Mouse (Mus musculus): ENCODE data around the gene Ltbr. TPM values are rescaled to one million over a fixed set of nuclear protein-coding genes. Genes with fewer than 3 reads are reported as not detected.

Gene Ltbr
- total and polyA plus RNA-seq, 3 experiments: not detected

DNA sequence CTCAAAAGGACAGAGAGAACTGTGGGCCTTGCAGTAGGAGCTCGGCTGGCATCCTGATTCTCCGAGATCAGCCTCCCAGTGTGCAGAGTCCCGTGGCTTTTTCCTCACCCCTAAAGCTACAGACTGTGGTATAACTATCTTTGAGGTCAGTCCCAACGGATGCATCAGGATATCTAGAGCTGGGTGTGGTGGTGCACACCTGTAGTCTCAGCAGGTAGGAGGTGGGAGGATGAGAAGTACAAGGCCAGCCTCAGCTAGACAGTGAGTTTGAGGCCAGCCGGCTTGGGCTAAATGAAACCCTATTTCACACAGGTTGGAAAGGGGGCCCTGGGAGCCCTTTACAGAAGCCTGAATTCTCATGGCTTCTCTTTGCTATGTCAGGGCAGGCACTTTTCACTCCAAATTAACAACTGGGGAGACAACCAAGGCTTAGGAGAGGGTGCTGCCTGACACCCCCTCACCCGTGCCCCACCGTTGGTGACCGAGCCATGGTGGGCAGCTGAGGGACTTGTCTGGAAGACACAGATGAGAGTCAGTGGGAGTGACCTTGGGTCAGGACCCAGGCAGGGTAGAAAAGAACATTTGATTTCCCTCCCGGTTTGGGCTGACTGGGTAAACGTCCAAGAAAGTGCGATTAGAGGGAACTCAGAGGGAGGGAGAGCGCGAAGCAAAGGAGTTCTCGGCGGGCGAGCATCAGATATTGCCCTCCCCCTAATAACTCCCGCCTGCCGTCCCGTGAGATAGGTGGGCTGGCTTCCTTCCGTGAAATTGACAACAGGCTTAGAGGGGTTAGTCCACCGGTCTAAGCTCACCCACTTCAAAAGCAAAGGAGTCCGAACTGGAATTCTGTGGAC is 35.3 kb upstream of the Ltbr start, which contains the start of gene Tnfrsf1a:
Gene Tnfrsf1a, plus strand, starts transcription at position 642 of the 854 bp plus-strand sequence.
- H3K4me1 ChIP-seq (ENCODE audit: control insufficient read depth in 1 of 2, insufficient read depth in 2 of 2): no peaks in the 10 kb centered on the region
- DNase-seq (ENCODE audit: extremely low read depth): no peak
- H3K27ac ChIP-seq (ENCODE audit: insufficient read depth, low read depth): no peak within 1 kb of the TSS
- H3K27me3 ChIP-seq (replicated peaks): peaks cover 96% of the 10 kb centered on the region
- dilution Hi-C loops (cut with MboI; ENCODE audit: extremely low pct_ligation_motif_present, extremely low pct_unique_long_range_greater_than_20kb, low sequenced_read_pairs) (no loop called here), in situ Hi-C loops (cut with MboI; ENCODE audit: low pct_ligation_motif_present, low pct_unique_long_range_greater_than_20kb, low sequenced_read_pairs) (no loop called here)
- H3K79me2 ChIP-seq (replicated peaks; ENCODE audit: control insufficient read depth, extremely low read depth, insufficient read depth, poor library complexity, severe bottlenecking): no peaks in the 10 kb centered on the region
- H3K9me3 ChIP-seq (replicated peaks; ENCODE audit: low read length): no peaks in the 10 kb centered on the region
- no peak within 1 kb of the TSS for H3K4me3 ChIP-seq (replicated peaks in 1 of 3; ENCODE audit: low read depth in 2 of 3, low read length in 2 of 3, poor library complexity in 1 of 3)
- no peak within 1 kb of the TSS for H3K9ac ChIP-seq (ENCODE audit: insufficient read depth, low read depth)
- TF ChIP-seq NELFE (IDR thresholded peaks at IDR 0.05; ENCODE audit: low read depth, low read length): no peak
- no peak for TF ChIP-seq MEF2A (IDR thresholded peaks at IDR 0.05; ENCODE audit: borderline replicate concordance, low read depth, low read length)
- no peak for TF ChIP-seq JUND (conservative IDR thresholded peaks at IDR 0.05; ENCODE audit: low read depth, low read length)
- no peak for TF ChIP-seq SIN3A (IDR thresholded peaks at IDR 0.05; ENCODE audit: low read length)
- TF ChIP-seq BHLHE40 (IDR thresholded peaks at IDR 0.05; ENCODE audit: low read depth, low read length): no peak
- TF ChIP-seq MAX (IDR thresholded peaks at IDR 0.05; ENCODE audit: low read length): no peak
- no peak for TF ChIP-seq USF1 (IDR thresholded peaks at IDR 0.05; ENCODE audit: low read depth, low read length)
- TF ChIP-seq POLR2AphosphoS2 (IDR thresholded peaks at IDR 0.05; ENCODE audit: low read depth, low read length): no peak
- H3K36me3 ChIP-seq (replicated peaks in 1 of 2; ENCODE audit: control insufficient read depth in 1 of 2, insufficient read depth in 1 of 2, low read length in 1 of 2): no peaks in the 10 kb centered on the region
- no peak within 1 kb of the TSS for H3K4me2 ChIP-seq (ENCODE audit: insufficient read depth, low read depth, poor library complexity, severe bottlenecking)

GRCm38 (mm10) chr6:125346029-125346428 is 32.3 kb upstream of the Ltbr start:
- Histone ChIP-seq H3K27me3 (replicated peaks) (peaks cover 93% of the 10 kb centered on the region), H3K9ac (ENCODE audit: insufficient read depth, low read depth) (no peak overlapping the region), H3K79me2 (replicated peaks; ENCODE audit: control insufficient read depth, extremely low read depth, insufficient read depth, poor library complexity, severe bottlenecking) (no peaks in the 10 kb centered on the region), H3K36me3 (replicated peaks in 1 of 2; ENCODE audit: control insufficient read depth in 1 of 2, insufficient read depth in 1 of 2, low read length in 1 of 2) (no peaks in the 10 kb centered on the region), H3K4me1 (ENCODE audit: control insufficient read depth in 1 of 2, insufficient read depth in 2 of 2) (no peaks in the 10 kb centered on the region), H3K27ac (ENCODE audit: insufficient read depth, low read depth) (no peak overlapping the region), H3K4me3 (replicated peaks in 1 of 3; ENCODE audit: low read depth in 2 of 3, low read length in 2 of 3, poor library complexity in 1 of 3) (no peak overlapping the region), H3K4me2 (ENCODE audit: insufficient read depth, low read depth, poor library complexity, severe bottlenecking) (no peak overlapping the region), H3K9me3 (replicated peaks; ENCODE audit: low read length) (no peaks in the 10 kb centered on the region)
- dilution Hi-C loops (cut with MboI; ENCODE audit: extremely low pct_ligation_motif_present, extremely low pct_unique_long_range_greater_than_20kb, low sequenced_read_pairs): no loop called here
- in situ Hi-C loops (cut with MboI; ENCODE audit: low pct_ligation_motif_present, low pct_unique_long_range_greater_than_20kb, low sequenced_read_pairs): no loop called here
- TF ChIP-seq MAX (IDR thresholded peaks at IDR 0.05; ENCODE audit: low read length): no peak
- TF ChIP-seq IRF4 (IDR thresholded peaks at IDR 0.05; ENCODE audit: low read depth, low read length): no peak
- no peak for TF ChIP-seq ETS1 (conservative IDR thresholded peaks at IDR 0.05; ENCODE audit: low read depth, low read length)
- no peak for TF ChIP-seq TBP (conservative IDR thresholded peaks at IDR 0.05; ENCODE audit: low read depth, low read length)
- no peak for TF ChIP-seq POLR2A (IDR thresholded peaks at IDR 0.05; ENCODE audit: low read depth, low read length)
- no peak for TF ChIP-seq TCF12 (IDR thresholded peaks at IDR 0.05; ENCODE audit: low read depth, low read length)
- no peak for TF ChIP-seq UBTF (IDR thresholded peaks at IDR 0.05; ENCODE audit: low read depth, low read length)
- TF ChIP-seq SIN3A (IDR thresholded peaks at IDR 0.05; ENCODE audit: low read length): no peak
- no peak for TF ChIP-seq GABPA (IDR thresholded peaks at IDR 0.05; ENCODE audit: insufficient replicate concordance, low read depth, low read length)
- no peak for TF ChIP-seq RAD21 (IDR thresholded peaks at IDR 0.05; ENCODE audit: low read depth, low read length)
- TF ChIP-seq EP300 (IDR thresholded peaks at IDR 0.05; ENCODE audit: low read length): no peak
- no peak for TF ChIP-seq BHLHE40 (IDR thresholded peaks at IDR 0.05; ENCODE audit: low read depth, low read length)
- TF ChIP-seq MAZ (IDR thresholded peaks at IDR 0.05; ENCODE audit: low read depth, low read length): no peak
- no peak for TF ChIP-seq ZC3H11A (IDR thresholded peaks at IDR 0.05; ENCODE audit: low read depth, low read length)
- no peak for DNase-seq (ENCODE audit: extremely low read depth)

Measured in CH12.LX (cell line).